Mouse (Mus musculus) heart, postnatal 0 days (tissue): ENCODE data around the gene Cers5.

Source experiments
- CTCF ChIP-seq: IDR thresholded peaks from 2 replicates; pipeline ENCODE4 v1.5.1; 2016; ENCODE audit warnings: antibody characterized with exemption, control low read depth, low read depth
- EP300 ChIP-seq: IDR thresholded peaks from 2 replicates; pipeline ENCODE4 v1.6.1; 2016; ENCODE audit warnings: antibody characterized with exemption, low read depth

GRCm38 (mm10) chr15:99703104-99703503, 69.6 kb downstream of the Cers5 start:
- TF ChIP-seq CTCF: no peak
- TF ChIP-seq EP300: no peak
